Mouse (Mus musculus) embryo, embryonic 11.5 days (tissue): Measurements from ENCODE around the gene Irak3.

Source experiments
- DNase-seq: peaks from one replicate; pipeline ENCODE4 v3.0.0-alpha.2; 2012; ENCODE audit warnings: low read depth, low spot score

The Irak3 gene

GRCm38 (mm10) chr10:120097564-120097963 is 104.4 kb downstream of the Irak3 start:
- no peak for DNase-seq

GRCm38 (mm10) chr10:120095716-120096115 is 106.2 kb downstream of the Irak3 start:
- DNase-seq = no peak

GRCm38 (mm10) chr10:120095136-120095535 is 106.8 kb downstream of the Irak3 start:
- DNase-seq = no peak

- no peak for DNase-seq
Observed at GRCm38 (mm10) chr10:120092548-120092947, 109.4 kb downstream of the Irak3 start.
